8 mouse cellular contexts compared by ENCODE assay signal in the genomic region with DNA sequence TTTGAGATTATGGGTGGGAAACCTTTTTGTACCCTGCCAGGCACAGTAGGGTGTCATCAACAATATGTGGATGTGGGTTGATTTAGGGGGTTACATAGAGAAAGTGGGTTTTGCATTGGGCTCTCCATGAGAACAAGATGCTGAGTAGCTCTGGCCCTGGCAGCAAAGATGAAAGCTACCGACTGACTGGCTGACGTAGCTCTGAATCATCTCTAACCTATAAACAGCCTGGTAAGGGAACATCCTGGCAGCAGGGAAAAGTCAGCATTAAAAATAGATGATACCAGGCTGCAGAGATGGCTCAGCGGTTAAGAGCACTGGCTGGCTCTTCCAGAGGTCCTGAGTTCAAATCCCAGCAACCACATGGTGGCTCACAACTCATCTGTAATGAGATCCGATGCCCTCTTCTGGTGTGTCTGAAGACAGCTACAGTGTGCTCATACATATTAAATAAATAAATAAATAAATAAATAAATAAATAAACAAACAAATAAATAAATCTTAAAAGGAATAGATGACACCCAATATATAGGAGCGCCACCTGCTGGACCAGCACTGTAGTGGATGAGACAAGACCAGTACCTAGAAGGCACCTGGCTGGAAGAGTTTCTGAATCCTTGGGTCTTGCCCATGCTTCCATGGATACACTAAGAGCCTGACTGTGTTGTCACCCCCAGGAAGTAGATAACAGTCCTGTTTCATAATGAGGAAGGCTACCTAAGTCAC. TPM values are rescaled to one million over a fixed set of nuclear protein-coding genes. Genes with fewer than 3 reads are reported as not detected.
DNase-seq lines count a peak whose midpoint lies in the region; ATAC-seq and TF ChIP-seq lines count a peak whose summit lies in the region.

No protein-coding gene starts in this region.

- no peaks in the 10 kb centered on the region for H3K27me3 ChIP-seq in forebrain, embryonic 15.5 days

- no peak overlapping the region for H3K9ac ChIP-seq in forebrain, embryonic 15.5 days (replicated peaks)

- H3K4me2 ChIP-seq in forebrain, embryonic 15.5 days (replicated peaks) = no peak overlapping the region

- no peak for ATAC-seq in forebrain, embryonic 15.5 days (replicated peaks)

- no peaks in the 10 kb centered on the region for H3K36me3 ChIP-seq in forebrain, embryonic 15.5 days

- H3K27ac ChIP-seq in forebrain, embryonic 15.5 days (replicated peaks) = no peak overlapping the region

- no peak for TF ChIP-seq POLR2A in brain, embryonic 14.5 days (IDR thresholded peaks at IDR 0.05; ENCODE audit: borderline replicate concordance, extremely low read depth, insufficient read depth, insufficient read length, poor library complexity, severe bottlenecking)

- H3K9me3 ChIP-seq in forebrain, embryonic 15.5 days = no peaks in the 10 kb centered on the region

- peak; percentile 35; the same call in 1 of the 2 replicates for TF ChIP-seq CTCF in brain, embryonic 14.5 days (IDR thresholded peaks at IDR 0.05; ENCODE audit: borderline replicate concordance, extremely low read depth, insufficient read depth, insufficient read length)

- H3K4me3 ChIP-seq in forebrain, embryonic 15.5 days = no peak overlapping the region

- peak; percentile 89 to 90 for DNase-seq in adrenal gland, adult (ENCODE audit: inconsistent age in 2 of 2, low spot score in 1 of 2)
- DNase-seq in adrenal gland, postnatal 4 days (ENCODE audit: low spot score in 2 of 2) = no peak
- DNase-seq in kidney, adult 9 months = peak; percentile 50
- no peak for DNase-seq in kidney, adult 11 months
- no peak for DNase-seq in brain, embryonic 14.5 days (ENCODE audit: low read depth)
- DNase-seq in left cerebral cortex, adult 11 months (ENCODE audit: low spot score) = peak; percentile 55
- DNase-seq in right cerebral cortex, adult 2 months (ENCODE audit: low spot score in 2 of 2) = peak; percentile 53 to 57

- H3K4me1 ChIP-seq in forebrain, embryonic 15.5 days = peaks cover 6% of the 10 kb centered on the region; the same call in 1 of the 2 replicates

- 82% methylated on average over 5 of the region's 5 CpGs for WGBS in forebrain, embryonic 15.5 days

RNA-seq across cellular contexts. Expression of a gene that starts 31.7 kb away (rescaled TPM):
- 10 to 100 TPM in 1 of 2 experiments, 1 to 10 TPM in 1; 3.6 to 12.6 TPM for total RNA-seq in adrenal gland, postnatal 4 days (2021)
- polyA plus RNA-seq in brain, embryonic 14.5 days (2012; rRNA removed) = 0.14 and 0.16 TPM in 2 replicates
- 0.08 TPM in 1 of 2 replicates, not detected in the other for polyA plus RNA-seq in forebrain, embryonic 15.5 days (2015; fragmentation: Nextera tagmentation; extraction: Ambion mirVana)

Comparison
In these comparisons a context has a peak if more than half of its experiments do, and no peak if none do; other contexts are left out.
1. DNase-seq: peak in adrenal gland, adult (2 of 2), kidney, adult 9 months (single experiment), left cerebral cortex, adult 11 months (single experiment) and right cerebral cortex, adult 2 months (2 of 2); none in adrenal gland, postnatal 4 days (0 of 2), kidney, adult 11 months (single experiment) and brain, embryonic 14.5 days (single experiment).